Mouse (Mus musculus): Measurements from ENCODE around the gene Npc2. TPM values are rescaled to one million over a fixed set of nuclear protein-coding genes. Genes with fewer than 3 reads are reported as not detected.

Gene Npc2
- polyA plus RNA-seq (2017; shearing (Covaris generic)), result 104 TPM

DNA sequence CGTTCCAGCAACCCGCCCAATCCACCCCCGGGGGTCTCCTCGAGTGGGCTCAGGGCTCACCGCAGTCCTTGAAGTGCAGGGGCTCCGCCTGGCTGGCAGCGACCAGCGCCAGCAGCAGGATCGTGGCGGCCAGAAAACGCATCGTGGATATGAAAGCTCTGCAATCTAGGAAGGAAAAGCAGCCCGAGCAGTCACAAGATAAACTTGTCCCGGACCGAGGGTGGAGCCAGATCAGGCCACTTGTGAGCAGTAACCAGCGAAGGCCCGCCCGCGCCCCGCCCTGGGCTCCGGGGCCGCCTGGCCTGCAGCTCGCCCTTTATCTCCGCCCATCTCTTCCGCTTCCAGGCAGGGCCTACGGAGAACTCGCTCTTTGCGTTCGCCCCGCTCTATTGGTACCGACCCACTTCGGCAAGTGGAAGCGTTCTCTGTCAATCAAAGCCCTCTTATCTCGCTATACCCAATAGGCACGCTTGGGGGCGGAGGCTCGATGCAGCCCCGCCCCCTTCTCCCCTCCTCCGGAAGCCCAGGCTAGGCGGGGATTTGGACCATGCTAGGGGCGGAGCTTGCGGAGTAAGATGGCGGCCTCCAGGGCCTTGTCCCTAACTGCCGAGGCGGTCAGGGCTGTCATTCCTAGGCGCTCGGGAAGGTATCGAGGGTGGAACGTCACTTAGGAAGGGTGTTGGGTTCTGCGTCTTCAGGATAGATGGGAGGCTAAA lies at the start of gene Npc2, which contains the start of gene Isca2:
TSS of gene Npc2 (minus strand) at position 427 of the 716 bp plus-strand sequence.
TSS of gene Isca2 (plus strand) at position 526 of the 716 bp plus-strand sequence.

Other genes starting within 250 kb of the Npc2 start
- not detected for gene Vsx2, start 203.4 kb downstream of the Npc2 start, polyA plus RNA-seq (2017; shearing (Covaris generic))
- gene Abcd4, start 155.7 kb downstream of the Npc2 start, polyA plus RNA-seq (2017; shearing (Covaris generic)), result 25.2 TPM
- gene Vrtn, start 132.1 kb downstream of the Npc2 start, polyA plus RNA-seq (2017; shearing (Covaris generic)), result 0.13 TPM
- not detected for gene Syndig1l, start 74.3 kb downstream of the Npc2 start, polyA plus RNA-seq (2017; shearing (Covaris generic))
- 113 TPM for gene Isca2, start 99 bp upstream of the Npc2 start, polyA plus RNA-seq (2017; shearing (Covaris generic))
- gene Ltbp2, start 103.4 kb upstream of the Npc2 start, polyA plus RNA-seq (2017; shearing (Covaris generic)), result 0.23 TPM
- 124 TPM for gene Fcf1, start 197.7 kb upstream of the Npc2 start, polyA plus RNA-seq (2017; shearing (Covaris generic))
- 40.6 TPM for gene Arel1, start 197.7 kb upstream of the Npc2 start, polyA plus RNA-seq (2017; shearing (Covaris generic))
- 35.2 TPM for gene Ylpm1, start 223.2 kb upstream of the Npc2 start, polyA plus RNA-seq (2017; shearing (Covaris generic))